Comparison of ENCODE assay signal across 9 mouse cellular contexts in the genomic region with DNA sequence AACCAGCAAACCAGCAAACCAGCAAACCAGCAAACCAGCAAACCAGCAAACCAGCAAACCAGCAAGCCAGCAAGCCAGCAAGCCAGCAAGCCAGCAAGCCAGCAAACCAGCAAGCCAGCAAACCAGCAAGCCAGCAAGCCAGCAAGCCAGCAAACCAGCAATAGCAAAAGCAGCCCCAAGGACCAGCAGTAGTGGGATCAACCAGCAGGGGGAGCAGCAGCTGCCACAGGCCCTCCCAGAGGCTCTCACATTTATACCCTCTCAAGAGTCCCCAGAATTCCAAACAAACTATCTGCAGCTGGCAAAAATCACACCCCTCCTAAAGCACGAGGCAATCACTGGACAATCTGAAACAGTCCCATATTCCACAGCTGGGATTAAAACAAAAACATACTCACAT.
A peak's percentile ranks its signal among the peaks of the same experiment; 100 is the strongest.
DNase-seq lines count a peak whose midpoint lies in the region; ATAC-seq lines count a peak whose summit lies in the region.
"Had no signal": no experiment of that assay in that cellular context is flagged by ENCODE, and none has a peak within 500 bp of the region (broad histone marks: within the 10 kb centered on the region; RNA-seq: fewer than 3 reads in every experiment).

No protein-coding gene starts in this region.

- no peaks in the 10 kb centered on the region for H3K27me3 ChIP-seq in kidney, embryonic 14.5 days (ENCODE audit: control insufficient read depth, insufficient read depth, low read length)
- H3K27me3 ChIP-seq: embryonic facial prominence, embryonic 15.5 days had no signal

- no peak overlapping the region for H3K27ac ChIP-seq in kidney, embryonic 14.5 days (ENCODE audit: low read depth, low read length)
- H3K27ac ChIP-seq: embryonic facial prominence, embryonic 15.5 days had no signal

- peak; percentile 45 for DNase-seq in kidney, adult 11 months
- peak; percentile 48 for DNase-seq in T-cell, adult 2 months (ENCODE audit: low spot score)
- DNase-seq in heart, postnatal 10 days: peak; percentile 57 to 71
- peak; percentile 53 to 74 for DNase-seq in left cerebral cortex, postnatal 14 days (ENCODE audit: low spot score in 2 of 2)
- peak; percentile 46 for DNase-seq in retina, postnatal 1 day
- DNase-seq in urinary bladder, postnatal 36 days (ENCODE audit: low spot score in 2 of 2): peak; percentile 33 to 50

- no peaks in the 10 kb centered on the region for H3K36me3 ChIP-seq in kidney, embryonic 14.5 days (ENCODE audit: control insufficient read depth, insufficient read depth, low read length)
- H3K36me3 ChIP-seq: embryonic facial prominence, embryonic 15.5 days had no signal

- no peak for ATAC-seq in kidney, embryonic 14.5 days (ENCODE audit: low FRiP score, low TSS enrichment)
- peak; percentile 85; the same call in 1 of the 2 replicates for ATAC-seq in common myeloid progenitor, adult 5-6 weeks (replicated peaks; ENCODE audit: low read depth, poor library complexity, severe bottlenecking)

- no peak overlapping the region for H3K9ac ChIP-seq in kidney, embryonic 14.5 days (ENCODE audit: low read depth, low read length)
- H3K9ac ChIP-seq: embryonic facial prominence, embryonic 15.5 days had no signal

- no peak overlapping the region for H3K4me3 ChIP-seq in kidney, embryonic 14.5 days (ENCODE audit: low read length)
- H3K4me3 ChIP-seq: embryonic facial prominence, embryonic 15.5 days had no signal

- intact Hi-C loops in heart, postnatal 10 days (cut with DNase I): loop anchor here (5.0 to 10.0 kb wide), 4 partner anchors 326 to 558 kb away; a partner anchor contains a TSS
- intact Hi-C loops in left cerebral cortex, postnatal 14 days (cut with DNase I): no loop called here

- no peak overlapping the region for H3K4me2 ChIP-seq in kidney, embryonic 14.5 days (replicated peaks; ENCODE audit: low read depth, low read length)
- H3K4me2 ChIP-seq: embryonic facial prominence, embryonic 15.5 days had no signal

- H3K4me1 ChIP-seq in kidney, embryonic 14.5 days (ENCODE audit: control insufficient read depth, insufficient read depth, low read length): no peaks in the 10 kb centered on the region
- H3K4me1 ChIP-seq: embryonic facial prominence, embryonic 15.5 days had no signal

- no peaks in the 10 kb centered on the region for H3K9me3 ChIP-seq in kidney, embryonic 14.5 days (ENCODE audit: control insufficient read depth, low read length)
- H3K9me3 ChIP-seq: embryonic facial prominence, embryonic 15.5 days had no signal

- WGBS in kidney, embryonic 14.5 days: 17% methylated on average over 1 of the region's 1 CpGs
